Mouse (Mus musculus) lung, adult 10 weeks (tissue): ENCODE data around the gene Kdelc2. TPM values are rescaled to one million over a fixed set of nuclear protein-coding genes. Genes with fewer than 3 reads are reported as not detected.

Experiments used
- polyA plus RNA-seq: library from polyadenylated mRNA; stranded (reverse); fragments of 350-450 nt; fragmentation: Illumina TruSeq; extraction: RNeasy Lipid Tissue Mini Kit (QIAGEN cat#74804); gene quantifications from one replicate; pipeline ENCODE4 v1.2.3, GENCODE M21; 2014; ENCODE audit warnings: low read depth, low replicate concordance; ENCODE audit not compliant: insufficient read depth

Gene Kdelc2
- polyA plus RNA-seq: 17.2 TPM

GRCm38 (mm10) chr9:53383951-53384866 lies at the start of gene Kdelc2:
Kdelc2 (plus strand) TSS chr9:53384025.

GRCm38 (mm10) chr9:53402291-53402711 lies 18.5 kb downstream of the Kdelc2 start, which contains the start of gene 4930550C14Rik:
4930550C14Rik (plus strand) TSS chr9:53402325.

Other genes starting within 250 kb of the Kdelc2 start
- gene Ddx10, start 136.0 kb upstream of the Kdelc2 start, polyA plus RNA-seq: 9.1 TPM
- gene Exph5, start 82.4 kb upstream of the Kdelc2 start, polyA plus RNA-seq: 1.4 TPM
- 1.8 TPM for gene 4930550C14Rik, start 18.3 kb downstream of the Kdelc2 start, polyA plus RNA-seq
- 1.4 TPM for gene Atm, start 152.7 kb downstream of the Kdelc2 start, polyA plus RNA-seq
- gene Npat, start 153.0 kb downstream of the Kdelc2 start, polyA plus RNA-seq: 2.8 TPM
- 67.8 TPM for gene Acat1, start 226.4 kb downstream of the Kdelc2 start, polyA plus RNA-seq